Mouse (Mus musculus): Measurements from ENCODE around the gene Ppp2r3c. TPM values are rescaled to one million over a fixed set of nuclear protein-coding genes. Genes with fewer than 3 reads are reported as not detected.
"Not testable (repeated sequence)": the region's sequence is repeated elsewhere in the genome, so short reads cannot be mapped to it uniquely, and the experiment has no call there.

Ppp2r3c gene
- total and polyA plus RNA-seq, 3 experiments = 13.7 to 36.8 (median 31.1) TPM

DNA sequence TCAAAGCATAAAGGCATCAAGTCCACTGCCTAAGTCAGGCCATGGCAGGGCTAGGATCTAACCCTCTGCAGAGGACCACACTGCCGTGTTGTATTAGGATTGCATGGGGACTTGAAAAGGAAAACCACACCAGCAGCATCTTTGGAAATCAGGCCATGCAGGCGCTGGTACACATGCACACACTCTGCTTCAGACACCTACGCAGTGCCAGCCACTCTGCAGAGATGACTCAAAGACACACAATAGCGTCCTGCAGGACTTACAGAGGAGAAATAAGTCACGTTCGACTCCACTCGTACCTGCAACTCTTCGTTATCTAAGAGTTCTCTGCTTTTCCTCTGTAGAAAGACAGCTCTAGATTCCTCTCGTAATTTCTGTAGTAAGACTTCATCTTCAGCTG is 4.7 kb downstream of the Ppp2r3c start:
- DNase-seq (ENCODE audit: extremely low read depth) = no peak
- Histone ChIP-seq H3K27ac (ENCODE audit: insufficient read depth, low read depth) (no peak overlapping the region), H3K9ac (ENCODE audit: insufficient read depth, low read depth) (no peak overlapping the region), H3K36me3 (replicated peaks in 1 of 2; ENCODE audit: control insufficient read depth in 1 of 2, insufficient read depth in 1 of 2, low read length in 1 of 2) (peaks cover 42 to 55% of the 10 kb centered on the region in 2 experiments), H3K9me3 (replicated peaks; ENCODE audit: low read length) (no peaks in the 10 kb centered on the region), H3K27me3 (replicated peaks) (no peaks in the 10 kb centered on the region), H3K79me2 (replicated peaks; ENCODE audit: control insufficient read depth, extremely low read depth, insufficient read depth, poor library complexity, severe bottlenecking) (peaks cover 32% of the 10 kb centered on the region), H3K4me3 (replicated peaks in 1 of 3; ENCODE audit: low read depth in 2 of 3, low read length in 2 of 3, poor library complexity in 1 of 3) (no peak overlapping the region), H3K4me2 (ENCODE audit: insufficient read depth, low read depth, poor library complexity, severe bottlenecking) (no peak overlapping the region), H3K4me1 (ENCODE audit: control insufficient read depth in 1 of 2, insufficient read depth in 2 of 2) (peaks cover 2 to 24% of the 10 kb centered on the region in 2 experiments; a peak in 2 of 4 replicates)
- in situ Hi-C loops (cut with MboI; ENCODE audit: low pct_ligation_motif_present, low pct_unique_long_range_greater_than_20kb, low sequenced_read_pairs) = no loop called here
- TF ChIP-seq NELFE (IDR thresholded peaks at IDR 0.05; ENCODE audit: low read depth, low read length) = no peak
- TF ChIP-seq USF1 (IDR thresholded peaks at IDR 0.05; ENCODE audit: low read depth, low read length) = no peak
- TF ChIP-seq POLR2AphosphoS2 (IDR thresholded peaks at IDR 0.05; ENCODE audit: low read depth, low read length) = no peak
- no peak for TF ChIP-seq SIN3A (IDR thresholded peaks at IDR 0.05; ENCODE audit: low read length)
- TF ChIP-seq MEF2A (IDR thresholded peaks at IDR 0.05; ENCODE audit: borderline replicate concordance, low read depth, low read length) = no peak
- TF ChIP-seq MAX (IDR thresholded peaks at IDR 0.05; ENCODE audit: low read length) = no peak
- TF ChIP-seq E2F4 (IDR thresholded peaks at IDR 0.05; ENCODE audit: insufficient replicate concordance, low read depth, low read length) = no peak
- no peak for TF ChIP-seq BHLHE40 (IDR thresholded peaks at IDR 0.05; ENCODE audit: low read depth, low read length)
- TF ChIP-seq ZKSCAN1 (IDR thresholded peaks at IDR 0.05; ENCODE audit: borderline replicate concordance, low read depth, low read length) = no peak
- no peak for TF ChIP-seq CHD1 (IDR thresholded peaks at IDR 0.05; ENCODE audit: low read depth, low read length)
- no peak for TF ChIP-seq NRF1 (IDR thresholded peaks at IDR 0.05; ENCODE audit: low read depth, low read length)
- dilution Hi-C loops (cut with MboI; ENCODE audit: extremely low pct_ligation_motif_present, extremely low pct_unique_long_range_greater_than_20kb, low sequenced_read_pairs) = no loop called here

DNA sequence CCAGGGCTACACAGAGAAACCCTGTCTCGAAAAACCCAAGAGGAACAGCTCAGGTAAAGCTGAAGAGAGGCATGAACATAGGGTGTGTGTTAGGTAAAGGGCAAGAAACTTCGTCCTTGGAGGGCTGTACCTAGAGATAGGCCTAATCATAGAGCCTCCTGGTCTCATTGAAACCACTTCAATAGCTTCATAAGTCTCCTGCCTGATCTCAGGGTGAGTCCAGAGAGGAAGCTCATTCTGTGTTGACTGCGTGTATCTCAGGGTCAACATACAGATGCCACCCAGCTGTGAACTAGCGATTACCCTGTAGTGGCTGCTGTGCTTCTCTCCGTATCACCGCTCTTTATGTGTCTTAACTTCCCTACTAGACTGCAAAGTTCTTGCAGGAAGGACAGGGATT is 25.2 kb downstream of the Ppp2r3c start:
- H3K9ac ChIP-seq (ENCODE audit: insufficient read depth, low read depth); H3K27me3 ChIP-seq (replicated peaks); H3K4me3 ChIP-seq (replicated peaks in 1 of 3; ENCODE audit: low read depth in 2 of 3, low read length in 2 of 3, poor library complexity in 1 of 3); in situ Hi-C loops (cut with MboI; ENCODE audit: low pct_ligation_motif_present, low pct_unique_long_range_greater_than_20kb, low sequenced_read_pairs); H3K4me1 ChIP-seq (ENCODE audit: control insufficient read depth in 1 of 2, insufficient read depth in 2 of 2); H3K9me3 ChIP-seq (replicated peaks; ENCODE audit: low read length); H3K36me3 ChIP-seq (replicated peaks in 1 of 2; ENCODE audit: control insufficient read depth in 1 of 2, insufficient read depth in 1 of 2, low read length in 1 of 2); H3K79me2 ChIP-seq (replicated peaks; ENCODE audit: control insufficient read depth, extremely low read depth, insufficient read depth, poor library complexity, severe bottlenecking); H3K4me2 ChIP-seq (ENCODE audit: insufficient read depth, low read depth, poor library complexity, severe bottlenecking); DNase-seq (ENCODE audit: extremely low read depth); dilution Hi-C loops (cut with MboI; ENCODE audit: extremely low pct_ligation_motif_present, extremely low pct_unique_long_range_greater_than_20kb, low sequenced_read_pairs); H3K27ac ChIP-seq (ENCODE audit: insufficient read depth, low read depth): not testable (repeated sequence)

DNA sequence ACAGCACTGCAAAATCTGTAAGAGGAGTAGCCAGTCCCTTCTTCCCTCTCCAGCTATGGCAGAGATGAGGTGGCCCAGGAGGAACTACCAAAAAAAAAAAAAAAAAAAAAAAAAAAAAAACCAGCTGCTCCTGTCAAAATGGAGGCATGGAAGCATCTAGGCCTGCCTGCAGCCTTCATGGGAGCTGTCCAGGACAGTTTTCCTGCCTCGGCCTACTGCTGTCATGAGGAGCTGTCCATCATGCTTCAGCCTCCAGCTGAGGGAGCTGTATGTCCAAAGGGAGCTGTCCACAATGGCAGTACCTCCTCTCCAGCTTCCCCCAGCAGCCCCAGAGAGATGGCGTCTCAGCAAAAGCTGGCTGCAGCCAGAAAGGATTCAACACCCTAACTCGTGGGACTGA is 30.6 kb downstream of the Ppp2r3c start:
- TF ChIP-seq ZNF384 (IDR thresholded peaks at IDR 0.05; ENCODE audit: low read depth, low read length) = 0 out of 2 replicates have a peak, but pooled peaks have one; percentile 46
- no peak for TF ChIP-seq ETS1 (conservative IDR thresholded peaks at IDR 0.05; ENCODE audit: low read depth, low read length)
- no peak for DNase-seq (ENCODE audit: extremely low read depth)
- Histone ChIP-seq H3K36me3 (replicated peaks in 1 of 2; ENCODE audit: control insufficient read depth in 1 of 2, insufficient read depth in 1 of 2, low read length in 1 of 2) (no peaks in the 10 kb centered on the region), H3K27ac (ENCODE audit: insufficient read depth, low read depth) (no peak overlapping the region), H3K4me3 (replicated peaks in 1 of 3; ENCODE audit: low read depth in 2 of 3, low read length in 2 of 3, poor library complexity in 1 of 3) (no peak overlapping the region), H3K9ac (ENCODE audit: insufficient read depth, low read depth) (no peak overlapping the region), H3K4me1 (ENCODE audit: control insufficient read depth in 1 of 2, insufficient read depth in 2 of 2) (no peaks in the 10 kb centered on the region), H3K4me2 (ENCODE audit: insufficient read depth, low read depth, poor library complexity, severe bottlenecking) (no peak overlapping the region), H3K9me3 (replicated peaks; ENCODE audit: low read length) (no peaks in the 10 kb centered on the region), H3K79me2 (replicated peaks; ENCODE audit: control insufficient read depth, extremely low read depth, insufficient read depth, poor library complexity, severe bottlenecking) (no peaks in the 10 kb centered on the region), H3K27me3 (replicated peaks) (no peaks in the 10 kb centered on the region)
- in situ Hi-C loops (cut with MboI; ENCODE audit: low pct_ligation_motif_present, low pct_unique_long_range_greater_than_20kb, low sequenced_read_pairs) = no loop called here
- dilution Hi-C loops (cut with MboI; ENCODE audit: extremely low pct_ligation_motif_present, extremely low pct_unique_long_range_greater_than_20kb, low sequenced_read_pairs) = no loop called here

DNA sequence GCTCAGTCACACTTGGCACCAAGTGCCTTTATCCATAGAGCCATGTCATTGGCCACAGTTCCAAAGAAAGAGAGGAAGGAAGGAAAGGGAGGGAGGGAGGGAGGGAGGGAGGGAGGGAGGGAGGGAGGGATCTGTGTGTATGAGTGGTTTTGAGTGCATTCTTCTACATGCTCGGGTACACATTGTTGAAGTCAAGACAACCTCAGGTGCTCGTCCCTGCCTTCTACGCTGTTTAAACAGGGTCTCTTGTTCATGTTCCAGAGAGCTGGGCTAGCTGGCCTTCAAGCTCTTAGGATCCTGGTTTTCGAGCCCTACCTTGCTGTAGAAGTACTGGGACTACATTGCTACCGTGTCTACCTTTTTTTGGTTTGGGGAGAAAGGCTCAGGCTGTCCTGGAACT is 39.4 kb downstream of the Ppp2r3c start:
- H3K4me3 ChIP-seq (replicated peaks in 1 of 3; ENCODE audit: low read depth in 2 of 3, low read length in 2 of 3, poor library complexity in 1 of 3); H3K4me1 ChIP-seq (ENCODE audit: control insufficient read depth in 1 of 2, insufficient read depth in 2 of 2); H3K9ac ChIP-seq (ENCODE audit: insufficient read depth, low read depth); H3K27ac ChIP-seq (ENCODE audit: insufficient read depth, low read depth); dilution Hi-C loops (cut with MboI; ENCODE audit: extremely low pct_ligation_motif_present, extremely low pct_unique_long_range_greater_than_20kb, low sequenced_read_pairs); H3K4me2 ChIP-seq (ENCODE audit: insufficient read depth, low read depth, poor library complexity, severe bottlenecking); H3K27me3 ChIP-seq (replicated peaks); H3K79me2 ChIP-seq (replicated peaks; ENCODE audit: control insufficient read depth, extremely low read depth, insufficient read depth, poor library complexity, severe bottlenecking); in situ Hi-C loops (cut with MboI; ENCODE audit: low pct_ligation_motif_present, low pct_unique_long_range_greater_than_20kb, low sequenced_read_pairs); H3K36me3 ChIP-seq (replicated peaks in 1 of 2; ENCODE audit: control insufficient read depth in 1 of 2, insufficient read depth in 1 of 2, low read length in 1 of 2); H3K9me3 ChIP-seq (replicated peaks; ENCODE audit: low read length); DNase-seq (ENCODE audit: extremely low read depth): not testable (repeated sequence)

DNA sequence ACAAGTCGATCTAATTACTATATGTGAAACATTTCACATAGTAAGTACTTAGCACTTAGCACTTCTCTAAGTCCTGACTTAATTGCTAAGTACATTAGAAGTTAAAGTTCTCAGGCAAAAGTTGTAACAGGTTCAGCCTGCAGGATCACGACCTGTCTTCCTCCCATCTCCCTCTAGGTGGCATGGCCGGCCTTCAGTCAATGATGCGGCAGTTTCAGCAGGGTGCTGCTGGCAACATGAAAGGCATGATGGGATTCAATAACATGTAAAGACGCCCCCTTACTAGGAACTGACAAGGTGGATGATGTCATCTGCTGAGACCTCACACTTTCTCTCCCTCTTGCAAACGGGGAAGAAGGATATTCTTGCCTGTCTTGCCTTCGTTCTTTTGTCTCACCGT is 40.8 kb downstream of the Ppp2r3c start:
- H3K79me2 ChIP-seq (replicated peaks; ENCODE audit: control insufficient read depth, extremely low read depth, insufficient read depth, poor library complexity, severe bottlenecking); H3K36me3 ChIP-seq (replicated peaks in 1 of 2; ENCODE audit: control insufficient read depth in 1 of 2, insufficient read depth in 1 of 2, low read length in 1 of 2); H3K9ac ChIP-seq (ENCODE audit: insufficient read depth, low read depth); H3K9me3 ChIP-seq (replicated peaks; ENCODE audit: low read length); H3K4me1 ChIP-seq (ENCODE audit: control insufficient read depth in 1 of 2, insufficient read depth in 2 of 2); in situ Hi-C loops (cut with MboI; ENCODE audit: low pct_ligation_motif_present, low pct_unique_long_range_greater_than_20kb, low sequenced_read_pairs); dilution Hi-C loops (cut with MboI; ENCODE audit: extremely low pct_ligation_motif_present, extremely low pct_unique_long_range_greater_than_20kb, low sequenced_read_pairs); H3K4me3 ChIP-seq (replicated peaks in 1 of 3; ENCODE audit: low read depth in 2 of 3, low read length in 2 of 3, poor library complexity in 1 of 3); H3K27me3 ChIP-seq (replicated peaks); H3K27ac ChIP-seq (ENCODE audit: insufficient read depth, low read depth); DNase-seq (ENCODE audit: extremely low read depth); H3K4me2 ChIP-seq (ENCODE audit: insufficient read depth, low read depth, poor library complexity, severe bottlenecking): not testable (repeated sequence)
